Mouse (Mus musculus) kidney, adult 8-10 months (tissue): Measurements from ENCODE around the gene Ncoa5.
A peak's percentile ranks its signal among the peaks of the same experiment; 100 is the strongest.

ENCODE experiments used
- DNase-seq, 2 experiments: peaks; one replicate each; pipeline ENCODE4 v3.0.0; 2022

The Ncoa5 gene

DNA sequence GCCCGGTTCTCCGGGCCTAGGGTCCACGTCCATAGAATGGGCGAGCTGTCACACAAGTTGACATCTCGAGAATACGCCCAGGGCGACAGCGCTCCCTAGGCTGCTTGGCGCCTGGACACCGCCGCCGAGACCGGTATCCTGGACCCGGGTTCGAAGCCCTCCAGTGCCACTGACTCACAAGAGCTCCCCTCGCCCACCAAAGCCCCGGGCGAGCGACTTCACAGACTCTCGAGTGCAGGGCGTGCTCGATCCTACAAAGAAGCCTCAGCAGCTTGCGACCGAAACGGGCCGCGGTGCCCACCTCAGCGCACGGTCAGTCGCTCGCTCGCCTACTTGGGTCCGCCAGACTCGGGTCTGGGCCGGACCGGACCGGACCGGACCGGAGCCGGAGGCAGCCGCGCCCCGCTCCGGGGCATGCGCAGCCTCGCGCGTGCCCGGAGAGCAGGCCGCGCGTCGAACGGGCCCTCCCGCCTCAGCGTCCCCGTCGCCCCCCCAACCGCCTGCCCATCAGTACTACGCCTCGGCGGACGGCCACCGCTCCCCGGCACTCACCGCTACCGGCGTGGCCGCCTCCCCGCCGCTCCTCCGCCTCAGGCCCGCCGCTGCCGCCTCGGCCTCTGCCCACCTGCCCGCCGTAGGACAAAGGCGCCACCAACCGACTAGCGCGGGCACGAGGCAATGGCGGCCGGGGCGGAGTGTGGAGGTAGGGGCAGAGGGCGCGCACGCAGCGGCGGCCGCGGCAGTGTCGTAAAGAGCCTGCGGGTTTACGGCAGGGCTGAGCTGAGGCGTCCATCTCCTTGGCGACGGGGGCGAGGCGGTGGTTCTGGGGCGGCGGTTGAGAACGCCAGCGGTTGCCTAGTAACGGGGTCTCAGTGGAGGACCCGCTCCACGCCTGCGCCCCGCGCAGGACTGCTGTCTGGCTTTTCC is at the start of gene Ncoa5:
TSS of gene Ncoa5 (minus strand) at position 737 of the 927 bp plus-strand sequence.
- DNase-seq, result peak; percentile 97

DNA sequence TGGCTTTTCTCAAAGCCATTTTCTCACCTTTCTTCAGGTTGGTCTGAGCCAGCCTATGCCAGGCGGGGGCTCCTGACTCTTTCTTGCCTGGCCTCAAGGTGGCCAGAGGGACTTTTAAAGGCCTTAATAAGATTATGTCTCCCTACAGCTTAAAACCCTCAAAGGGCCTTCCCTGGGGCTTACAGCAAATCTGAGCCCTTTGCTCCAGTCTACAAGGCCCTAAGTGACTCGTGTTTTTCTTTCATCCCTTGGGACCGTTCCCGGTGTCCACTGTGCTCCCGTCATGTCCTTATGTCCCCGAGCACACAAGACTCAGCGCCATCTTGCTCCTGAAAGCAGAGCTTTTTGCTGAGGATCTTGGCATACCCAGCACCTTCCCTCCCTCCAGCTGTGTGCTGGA is 46.6 kb upstream of the Ncoa5 start:
- DNase-seq, result no peak

DNA sequence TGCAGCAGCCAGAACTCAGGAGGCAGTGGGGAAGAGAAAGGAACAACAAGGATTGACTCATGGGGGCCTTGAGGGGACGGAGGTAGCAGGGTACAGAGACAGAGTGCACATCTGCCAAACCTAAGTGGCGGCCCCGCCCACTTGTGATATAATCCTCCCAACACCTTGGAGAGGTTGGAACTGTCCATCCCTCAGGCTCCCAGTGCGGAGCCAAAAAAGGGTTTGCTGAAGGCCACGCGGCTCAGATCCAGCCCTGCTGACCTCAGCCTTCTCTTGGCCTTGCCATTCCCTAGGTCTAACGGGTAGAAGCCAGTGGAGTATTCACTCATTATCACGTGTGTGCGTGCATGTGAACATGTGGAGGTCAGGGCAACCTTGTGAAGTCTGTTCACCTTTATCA is 46.0 kb upstream of the Ncoa5 start:
- no peak for DNase-seq

DNA sequence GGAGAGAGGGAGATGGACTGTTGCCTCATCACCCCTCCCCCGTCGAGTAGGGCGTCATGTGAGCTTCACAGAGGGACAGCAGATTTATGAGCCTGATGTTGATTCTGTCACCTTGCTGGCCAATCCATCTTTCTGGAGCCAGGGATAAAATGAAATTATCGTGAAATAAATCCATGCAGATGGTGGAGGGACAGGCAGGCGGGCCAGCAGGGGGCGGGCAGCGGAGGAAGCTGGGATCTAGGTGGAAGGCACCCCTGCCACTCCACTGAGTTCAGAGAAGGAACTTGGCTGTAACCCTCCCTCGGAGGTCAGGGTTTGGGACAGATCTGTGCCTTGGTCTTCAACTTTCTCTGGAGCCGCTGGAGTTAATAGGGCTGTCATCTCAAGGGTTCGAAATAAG is 43.9 kb upstream of the Ncoa5 start:
- no peak for DNase-seq

DNA sequence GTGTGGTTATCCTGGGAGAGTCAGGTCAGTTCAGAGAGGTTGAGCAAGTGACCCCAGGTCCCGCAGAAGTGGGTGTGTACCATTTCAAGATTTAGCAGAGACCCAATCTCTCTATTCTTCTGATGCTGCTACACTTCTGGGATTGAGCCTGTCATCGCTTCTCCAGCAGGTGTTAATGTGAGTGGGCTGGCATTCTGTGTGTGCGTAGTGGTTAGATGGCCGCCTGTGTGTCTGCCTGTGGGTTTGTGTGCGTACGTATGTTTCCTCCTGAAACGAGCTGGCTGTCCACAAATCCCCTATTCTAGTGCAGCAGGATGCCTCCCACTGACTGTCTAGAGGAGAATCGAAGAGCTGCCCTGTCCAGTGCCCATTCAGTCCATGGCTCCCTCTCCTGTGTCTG is 43.4 kb upstream of the Ncoa5 start:
- DNase-seq, result no peak

DNA sequence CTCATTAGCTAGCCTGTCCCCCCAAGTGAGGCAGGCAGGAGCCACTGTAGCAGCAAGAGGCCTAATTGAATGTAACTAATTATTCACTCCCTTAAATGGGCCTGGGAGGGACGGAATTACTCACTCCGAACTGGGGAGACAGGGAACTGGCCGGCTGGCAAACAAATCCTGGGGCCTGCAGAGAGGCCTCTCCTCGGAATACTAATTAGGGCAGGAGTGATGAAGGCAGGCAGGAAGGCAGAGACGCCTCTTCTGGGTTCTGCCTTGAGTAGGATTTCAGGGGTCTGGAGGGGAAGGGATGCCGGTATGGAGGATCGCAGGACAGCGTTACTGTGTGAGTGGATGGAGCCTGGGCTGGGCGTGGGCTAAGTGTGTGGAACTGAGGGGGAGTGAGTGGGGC is 42.4 kb upstream of the Ncoa5 start:
- no peak for DNase-seq

DNA sequence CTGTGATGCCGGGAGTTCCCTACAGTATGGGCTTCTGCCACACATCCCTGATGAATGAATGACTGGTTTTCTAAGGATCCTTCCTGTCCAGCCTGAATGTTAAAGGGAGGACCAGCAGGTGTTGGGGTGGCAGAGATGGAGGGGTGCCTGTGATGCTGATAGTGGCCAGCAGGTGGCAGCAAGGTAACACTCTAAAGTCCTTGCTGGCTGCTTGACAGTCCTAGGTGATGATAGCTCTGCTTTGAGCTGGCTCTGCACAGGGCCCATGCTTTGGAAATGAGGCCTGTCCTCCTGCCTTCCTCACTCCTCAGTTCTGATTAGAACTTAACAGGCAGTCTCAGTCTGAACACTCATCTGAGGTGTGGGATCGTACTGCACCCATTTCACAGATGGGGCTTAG is 40.3 kb upstream of the Ncoa5 start:
- peak; percentile 55 to 84 for DNase-seq

DNA sequence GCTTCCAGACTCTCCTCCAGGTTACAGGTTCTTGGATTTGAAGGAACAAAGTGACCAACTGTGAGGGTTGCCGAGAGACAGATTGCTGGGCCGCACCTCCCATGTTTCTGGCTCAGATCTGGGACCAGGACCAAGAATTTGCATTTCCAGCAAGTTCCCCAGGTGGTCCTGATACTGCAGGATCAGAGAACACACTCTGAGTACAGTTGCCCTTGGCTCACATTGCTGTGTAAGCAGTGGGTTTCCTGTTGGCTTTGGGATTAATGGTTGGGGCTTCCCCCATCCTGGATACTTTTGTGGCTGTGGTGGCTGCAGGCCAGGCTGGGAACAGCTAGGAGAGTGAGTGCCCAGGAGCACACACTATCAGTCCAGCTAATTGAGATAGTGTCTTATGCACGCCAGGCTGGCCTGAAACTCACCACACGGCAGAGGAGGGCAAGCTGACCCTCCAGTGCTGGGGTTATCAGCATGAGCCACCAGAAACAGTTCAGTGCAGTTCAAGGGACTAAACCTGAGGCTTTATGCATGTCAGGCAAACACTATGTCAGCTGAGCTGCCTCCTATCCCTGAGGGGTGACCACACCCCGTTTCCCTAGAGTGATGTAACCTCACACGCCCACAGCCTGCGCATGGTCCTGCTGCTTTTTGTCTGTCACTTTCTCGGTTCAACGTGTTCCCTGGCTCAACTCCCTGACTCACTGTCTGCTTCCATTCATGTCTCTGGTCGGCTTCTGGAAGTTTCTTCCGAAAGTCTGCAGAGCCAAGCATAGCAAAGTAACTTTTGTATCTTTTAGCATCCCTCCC is 39.6 kb upstream of the Ncoa5 start:
- DNase-seq, result no peak

DNA sequence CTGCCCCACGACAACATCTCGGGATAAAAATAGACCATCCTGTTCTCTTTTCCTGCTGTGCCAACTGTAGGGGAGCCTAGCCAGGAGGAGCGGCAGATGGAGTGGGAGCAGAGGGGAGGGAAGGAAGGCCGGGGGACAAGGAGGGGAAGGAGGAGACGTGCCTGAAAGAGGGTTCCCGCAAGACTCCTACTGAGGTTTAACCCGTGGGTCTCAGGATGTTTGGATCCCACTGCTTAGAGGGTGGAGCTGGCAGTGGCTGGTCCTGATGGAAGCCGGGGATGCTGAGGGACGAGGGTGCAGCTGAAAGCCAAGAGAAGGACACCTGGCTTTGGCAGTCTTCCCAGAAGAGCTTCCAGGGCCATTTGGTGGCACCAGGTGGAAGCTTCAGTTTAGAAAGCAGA is 38.7 kb upstream of the Ncoa5 start:
- no peak for DNase-seq

DNA sequence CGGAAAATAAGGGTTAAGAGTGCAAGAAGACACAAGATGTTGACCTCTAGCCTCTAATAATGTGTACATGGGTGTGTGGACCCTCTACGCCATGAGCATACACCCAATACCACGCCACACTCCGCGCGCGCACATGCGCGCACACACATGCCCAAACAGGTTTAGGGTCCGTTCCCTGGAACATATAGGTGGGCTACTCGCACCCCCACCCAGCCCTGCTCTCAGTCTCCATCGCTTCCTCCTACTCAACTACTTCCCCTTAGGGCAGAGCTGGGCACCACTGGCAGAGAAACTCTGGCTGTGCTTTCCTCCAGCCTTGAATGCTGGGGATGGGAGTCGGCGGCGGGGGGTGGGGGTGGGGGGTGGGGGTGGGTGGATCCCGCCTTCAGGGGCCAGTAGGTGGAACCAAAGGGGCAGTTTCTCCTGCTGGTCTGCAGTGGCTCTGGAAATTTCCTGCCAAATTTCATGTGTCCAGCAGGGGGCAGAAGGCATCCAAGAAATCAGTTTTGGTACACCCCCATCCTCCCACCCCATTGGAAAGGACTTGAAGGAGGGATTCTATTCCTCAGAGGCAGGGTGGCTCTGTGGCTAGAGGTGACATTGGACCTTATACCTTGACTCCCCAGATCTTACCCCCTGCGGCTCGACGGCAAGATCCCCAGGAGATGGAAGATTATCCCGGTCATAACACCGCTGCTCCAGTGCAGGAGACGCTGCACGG is 35.6 kb upstream of the Ncoa5 start:
- peak; percentile 24 to 60 for DNase-seq

DNA sequence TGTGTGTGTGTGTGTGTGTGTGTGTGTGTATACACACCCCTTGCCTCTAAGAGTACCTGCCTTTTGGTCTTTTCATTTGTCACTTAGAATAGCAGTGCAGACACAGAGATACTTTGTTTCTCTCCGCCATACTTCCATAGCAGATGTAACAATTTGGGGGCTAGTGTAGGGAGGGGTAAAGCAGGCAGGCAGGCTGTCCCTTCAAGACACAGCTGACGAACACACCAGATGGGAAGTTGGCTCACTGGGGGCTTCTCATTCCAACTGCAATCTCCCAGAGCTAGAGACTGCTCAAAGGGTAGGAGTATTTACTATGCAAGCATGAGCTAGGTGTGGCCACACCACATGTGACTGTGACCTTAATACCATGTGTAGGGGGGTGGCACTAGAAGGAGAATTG is 34.1 kb upstream of the Ncoa5 start:
- DNase-seq, result no peak

DNA sequence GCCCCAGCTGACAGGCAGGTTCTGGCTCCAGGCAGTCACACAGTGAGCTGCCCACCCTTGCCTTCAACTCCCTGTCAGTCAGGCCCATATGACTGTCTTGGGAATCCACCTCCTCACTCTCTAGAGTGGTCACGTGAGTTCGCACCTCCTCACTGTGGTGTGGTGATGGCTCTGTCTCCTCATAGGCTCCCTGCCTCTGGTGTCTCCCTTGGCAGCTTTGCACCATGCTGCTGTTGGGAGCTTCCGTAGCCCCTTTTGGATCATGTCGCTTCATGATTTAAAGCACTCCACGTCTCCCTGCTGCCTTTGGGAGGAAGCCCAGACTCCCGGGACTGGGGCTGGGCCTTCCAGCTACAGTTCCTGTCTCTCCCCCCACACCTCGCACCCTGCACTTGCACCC is 29.8 kb upstream of the Ncoa5 start:
- DNase-seq, result no peak

DNA sequence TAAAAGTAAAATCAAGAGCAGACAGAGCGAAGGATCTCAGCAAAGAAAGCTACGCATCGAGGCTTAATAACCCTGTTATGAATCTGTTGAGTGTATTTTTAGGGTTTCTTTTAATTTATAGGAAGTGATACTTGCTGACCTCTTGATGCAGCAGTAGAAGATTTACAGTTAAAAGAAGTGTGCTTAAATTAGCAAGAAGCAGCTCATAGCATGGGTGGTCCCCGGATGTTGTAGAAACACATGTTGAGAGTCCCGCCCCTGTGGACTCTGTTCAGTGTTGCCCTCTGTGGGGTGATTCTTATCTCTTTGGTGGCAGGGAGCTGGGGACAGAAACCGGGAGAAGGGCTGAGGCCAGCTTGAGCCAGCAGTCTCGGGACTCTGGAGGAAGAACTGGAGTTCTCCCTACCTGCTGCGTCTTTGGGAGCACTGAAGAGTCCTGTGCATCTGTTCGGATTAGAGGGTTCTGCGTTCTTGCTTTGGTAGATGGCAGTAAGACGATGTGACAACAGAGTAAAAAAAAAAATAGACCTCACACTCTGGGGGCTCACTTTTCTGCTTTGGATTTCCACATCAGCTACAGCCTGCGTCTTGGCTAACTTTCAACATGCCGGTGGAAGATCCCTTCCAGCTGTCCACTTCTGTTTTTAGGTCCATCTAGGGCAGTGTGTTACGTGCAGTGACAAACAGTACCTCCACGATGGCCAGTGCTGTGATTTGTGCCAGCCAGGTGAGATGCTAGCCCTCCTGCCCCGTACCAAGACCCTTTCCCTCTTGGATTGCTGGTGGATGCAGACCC is 27.2 kb upstream of the Ncoa5 start:
- peak in 1 of 2 experiments; percentile 12 for DNase-seq

DNA sequence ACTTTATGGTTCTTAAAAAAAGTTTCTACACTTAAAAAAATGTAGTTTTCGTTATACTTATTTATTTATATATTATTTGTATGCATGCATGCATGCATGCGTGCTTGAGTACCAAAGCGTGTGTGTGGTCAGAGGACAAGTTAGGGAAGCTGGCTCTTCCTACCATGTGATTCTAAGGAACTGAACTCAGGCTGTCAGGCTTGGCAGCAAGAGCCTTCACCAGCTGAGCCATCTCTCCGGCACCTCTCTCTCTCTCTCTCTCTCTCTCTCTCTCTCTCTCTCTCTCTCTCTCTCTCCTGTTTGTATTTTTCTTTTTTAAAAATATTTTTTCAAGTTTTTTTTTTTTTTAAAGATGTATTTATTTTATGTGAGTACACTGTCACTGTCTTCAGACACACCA is 25.3 kb upstream of the Ncoa5 start:
- no peak for DNase-seq

DNA sequence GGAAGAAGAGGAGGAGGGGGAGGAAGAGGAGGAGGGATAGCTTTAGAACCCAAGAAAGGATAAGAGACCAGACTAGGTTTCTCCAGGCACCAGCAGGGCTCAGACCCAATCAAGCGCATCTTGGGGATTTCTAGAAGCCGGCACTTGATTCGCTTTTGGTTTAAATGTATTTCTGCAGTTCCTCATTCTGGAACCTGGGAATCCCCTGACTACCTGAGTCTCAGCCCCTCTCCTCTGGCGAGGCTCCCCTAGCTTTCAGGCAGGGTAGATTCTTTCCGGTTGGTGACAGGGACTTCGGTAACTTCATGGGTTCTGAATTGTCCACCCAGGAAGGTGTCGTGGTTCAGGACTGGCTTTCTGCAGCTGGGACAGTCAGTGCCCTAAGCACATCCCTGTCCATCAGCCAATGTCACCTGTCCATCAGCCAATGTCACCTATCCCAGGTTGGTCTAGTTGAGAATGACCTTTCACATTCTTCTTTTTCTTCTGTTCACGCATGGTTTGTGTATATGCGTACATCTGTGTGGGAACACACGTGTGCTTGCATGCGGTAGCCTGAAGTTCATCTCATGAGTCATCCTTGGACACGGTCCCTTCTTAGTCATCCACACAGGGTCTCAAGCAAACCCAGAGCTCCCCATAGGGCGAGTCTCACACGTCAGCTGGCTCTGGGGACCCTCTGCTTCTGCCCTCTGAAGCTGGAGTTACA is 21.9 kb upstream of the Ncoa5 start:
- no peak for DNase-seq

DNA sequence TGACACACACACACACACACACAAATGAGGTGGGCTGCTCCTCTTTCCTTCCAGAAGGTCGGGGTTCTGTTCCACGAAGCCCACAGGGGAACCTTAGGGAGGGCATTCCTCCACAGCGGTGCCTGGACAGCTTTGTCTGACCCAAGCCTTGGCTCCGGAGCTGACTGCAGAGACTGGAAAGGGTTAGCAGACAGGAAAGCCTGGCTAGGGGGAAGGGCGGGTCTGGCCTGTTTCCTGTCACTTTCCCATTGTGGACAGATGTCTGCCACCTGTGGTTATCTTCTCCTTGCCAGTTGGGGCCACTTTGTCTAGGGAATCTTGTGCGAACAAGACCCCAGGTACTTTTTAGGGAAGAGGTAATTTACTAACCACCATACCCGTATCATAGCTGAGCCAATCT is 21.2 kb upstream of the Ncoa5 start:
- DNase-seq, result peak in 1 of 2 experiments; percentile 23

DNA sequence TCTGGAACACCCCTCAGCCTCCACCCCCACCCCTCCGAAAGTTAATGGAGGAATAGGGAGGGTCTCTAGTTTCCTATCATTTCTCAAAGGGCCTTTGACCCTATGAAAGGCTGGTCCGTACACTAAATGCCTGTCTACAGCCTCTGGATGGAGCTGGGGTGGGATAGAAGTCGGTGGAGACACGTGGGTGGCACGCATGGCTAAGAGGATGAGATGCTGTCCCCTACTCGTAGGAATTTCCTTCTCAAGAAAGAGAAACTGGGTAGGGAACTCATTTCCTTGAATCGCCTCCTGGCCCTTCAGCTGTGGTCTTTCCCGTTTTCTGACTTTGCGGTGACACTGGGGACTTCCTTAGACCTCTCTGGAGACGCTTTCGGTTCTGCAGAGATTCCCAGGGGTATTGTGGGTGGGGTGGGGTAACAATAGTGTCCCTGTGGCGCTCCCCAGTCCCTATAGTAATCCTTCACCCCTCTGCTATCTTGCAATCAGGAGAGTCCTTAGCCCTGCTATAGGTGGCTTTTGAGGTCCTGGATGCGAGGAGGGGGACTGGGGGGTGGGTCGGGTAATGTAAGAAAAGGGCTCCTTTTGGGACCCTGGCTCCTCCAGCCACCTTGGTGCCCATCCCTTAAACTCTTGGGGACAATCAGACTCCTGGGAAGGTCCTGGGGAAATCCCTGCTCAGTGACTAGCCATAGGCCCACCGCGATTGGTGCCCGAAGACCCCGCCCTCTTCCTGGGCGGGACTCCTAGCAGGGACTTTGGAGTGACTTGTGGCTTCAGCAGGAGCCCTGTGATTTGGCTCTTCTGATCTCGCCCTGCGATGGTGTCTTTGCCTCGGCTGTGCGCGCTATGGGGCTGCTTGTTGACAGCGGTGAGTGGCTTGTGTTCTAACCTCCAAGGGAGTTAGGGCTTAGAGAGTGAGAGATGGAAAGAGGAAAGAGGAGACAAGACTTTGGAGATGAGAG is 20.5 kb upstream of the Ncoa5 start, which contains the start of gene Cd40:
TSS of gene Cd40 (plus strand) at position 740 of the 965 bp plus-strand sequence.
- peak; percentile 74 to 75 for DNase-seq

DNA sequence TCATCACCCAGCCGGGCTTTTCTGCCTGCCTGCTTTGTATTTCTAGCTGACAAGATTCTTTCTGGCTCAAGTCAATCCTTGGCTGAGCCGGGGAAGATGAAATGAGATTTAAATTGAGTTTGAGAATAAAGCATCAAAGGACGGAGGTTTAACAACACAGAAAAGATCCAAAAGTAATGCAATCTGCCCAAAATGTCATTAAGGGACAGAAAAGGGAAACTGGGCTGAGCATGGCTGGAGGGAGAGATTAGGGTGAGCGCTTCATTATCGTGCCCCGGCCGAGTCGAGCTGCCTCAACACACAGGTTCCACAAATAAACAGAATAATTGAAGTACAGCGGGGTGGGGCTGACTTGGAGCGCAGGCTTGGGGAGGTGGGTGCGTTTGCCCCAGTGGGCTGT is 16.9 kb upstream of the Ncoa5 start:
- no peak for DNase-seq

DNA sequence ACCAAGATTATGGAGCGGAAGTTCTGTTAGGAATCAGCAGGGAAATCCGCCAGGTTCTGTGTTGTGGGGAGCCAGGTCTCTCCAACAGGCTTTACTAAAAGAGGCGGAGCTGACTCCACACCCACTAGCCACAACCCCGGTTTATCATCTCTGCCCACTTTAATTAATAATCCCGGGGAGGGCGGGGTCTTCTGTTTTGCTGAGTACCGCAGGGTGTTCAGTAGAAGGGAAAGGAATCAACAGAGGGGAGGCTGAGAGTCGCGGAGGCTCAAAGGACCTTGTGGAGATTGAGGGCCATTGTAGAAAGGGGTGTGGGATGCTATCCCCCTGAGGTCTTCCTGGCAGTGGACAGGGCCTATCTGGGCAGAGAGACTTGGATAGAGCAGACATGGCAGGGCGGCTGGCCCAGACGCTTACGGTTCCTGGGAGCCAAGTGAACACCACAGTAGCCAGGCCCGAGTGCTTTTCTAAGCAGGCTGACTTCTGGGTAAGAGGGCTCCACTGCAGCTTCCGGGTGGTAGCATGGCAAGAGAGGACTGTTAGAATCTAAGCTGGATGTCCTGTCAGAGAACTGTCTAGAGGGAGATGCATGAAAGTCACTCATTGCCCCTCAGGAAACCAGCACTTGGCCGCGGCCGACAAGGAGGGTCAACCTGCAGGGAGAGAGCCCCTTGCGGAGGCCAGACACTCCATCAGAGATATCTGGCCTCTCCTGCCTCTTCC is 16.3 kb upstream of the Ncoa5 start:
- no peak for DNase-seq

DNA sequence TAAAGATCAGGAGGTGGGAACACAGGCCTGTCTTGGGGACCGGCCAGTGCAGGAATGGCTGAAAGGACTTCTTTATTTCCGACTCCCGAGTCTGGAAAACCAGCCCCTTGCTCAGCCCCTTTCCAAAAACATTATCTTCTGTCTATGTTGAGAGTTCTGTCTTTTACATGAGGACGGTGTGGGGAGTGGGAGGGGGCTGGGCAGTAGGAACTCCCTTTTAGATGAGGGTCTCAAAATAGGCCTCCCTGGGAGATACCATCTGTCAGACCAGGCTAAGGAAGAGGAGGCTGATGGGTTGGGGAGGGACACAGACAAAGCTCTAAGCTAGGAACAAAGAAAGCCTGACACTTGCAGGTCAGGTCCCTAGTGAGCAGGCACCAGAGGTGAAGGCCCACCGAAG is 14.4 kb upstream of the Ncoa5 start:
- no peak for DNase-seq
